8 mouse cellular contexts compared by ENCODE assay signal in genomic region chr7:125551766-125552709, GRCm38 (mm10). TPM values are rescaled to one million over a fixed set of nuclear protein-coding genes. Genes with fewer than 3 reads are reported as not detected.
A peak's percentile ranks its signal among the peaks of the same experiment; 100 is the strongest.
DNase-seq lines count a peak whose midpoint lies in the region; ATAC-seq lines count a peak whose summit lies in the region.

TSS of gene Il4ra (plus strand) at chr7:125552120.

- H3K9ac ChIP-seq in hindbrain, embryonic 13.5 days: peak within 1 kb of the TSS; percentile 77

- ATAC-seq in hindbrain, embryonic 13.5 days (ENCODE audit: low FRiP score): peak; percentile 83

- DNase-seq in WW6 (ENCODE audit: low read depth, low spot score): peak; percentile 63
- peak; percentile 61 to 79 for DNase-seq in cerebellum, postnatal 25 days
- peak; percentile 28 to 44 for DNase-seq in frontal cortex, postnatal 25 days (ENCODE audit: low spot score in 2 of 2)
- DNase-seq in left cerebral cortex, adult 11 months (ENCODE audit: low spot score): peak; percentile 38
- peak; percentile 93 to 94 for DNase-seq in lung, postnatal 4 days
- DNase-seq in retina, postnatal 1 day: peak; percentile 93
- peak; percentile 94 for DNase-seq in thymus, postnatal 4 days

- no peak within 1 kb of the TSS for H3K27ac ChIP-seq in hindbrain, embryonic 13.5 days

- peak within 1 kb of the TSS; percentile 55 for H3K4me3 ChIP-seq in hindbrain, embryonic 13.5 days

- WGBS in hindbrain, embryonic 13.5 days: 2% methylated on average over 51 of the region's 52 CpGs

- H3K9me3 ChIP-seq in hindbrain, embryonic 13.5 days: no peaks in the 10 kb centered on the region

- peaks cover 27% of the 10 kb centered on the region for H3K27me3 ChIP-seq in hindbrain, embryonic 13.5 days

- H3K4me2 ChIP-seq in hindbrain, embryonic 13.5 days: peak within 1 kb of the TSS; percentile 92

- peaks cover 21% of the 10 kb centered on the region for H3K4me1 ChIP-seq in hindbrain, embryonic 13.5 days (replicated peaks)

- no peaks in the 10 kb centered on the region for H3K36me3 ChIP-seq in hindbrain, embryonic 13.5 days

RNA-seq across cellular contexts. Expression of gene Il4ra, which starts in this region (rescaled TPM):
- polyA plus RNA-seq in hindbrain, embryonic 13.5 days (2015; fragmentation: Nextera tagmentation; extraction: Ambion mirVana): 4.1 and 4.2 TPM in 2 replicates

Comparison
In these comparisons a context has a peak if more than half of its experiments do, and no peak if none do; other contexts are left out.
1. DNase-seq: peak in every context shown above with its lines; median percentile 94 in thymus, postnatal 4 days; 94 in lung, postnatal 4 days; 93 in retina, postnatal 1 day; 70 in cerebellum, postnatal 25 days; 63 in WW6; 38 in left cerebral cortex, adult 11 months; 36 in frontal cortex, postnatal 25 days.